Mouse (Mus musculus) intestine, embryonic 16.5 days (tissue): ENCODE results near the gene Gm10118. TPM values are rescaled to one million over a fixed set of nuclear protein-coding genes. Genes with fewer than 3 reads are reported as not detected.

Source experiments
- ATAC-seq: fragments of 200-750 bp; cut with Nextera tagmentation; 2 replicates; pipeline ENCODE4 v1.8.0; 2017; ENCODE audit warnings: moderate TSS enrichment, moderate library complexity
- H3K27ac ChIP-seq: fragments of 300-500 bp; sonication (generic); 2 replicates; pipeline ENCODE4 v1.5.1; 2014; ENCODE audit warnings: mild to moderate bottlenecking, low read length
- H3K27me3 ChIP-seq: fragments of 300-500 bp; sonication (generic); replicated peaks from 2 replicates; pipeline ENCODE4 v1.6.1; 2014; ENCODE audit warnings: low read length, control low read depth, mixed read lengths; ENCODE audit not compliant: control insufficient read depth, insufficient read depth
- H3K36me3 ChIP-seq: fragments of 300-500 bp; sonication (generic); 2 replicates; pipeline ENCODE4 v1.6.1; 2014; ENCODE audit warnings: low read length, control low read depth; ENCODE audit not compliant: control insufficient read depth, insufficient read depth
- H3K4me1 ChIP-seq: fragments of 300-500 bp; sonication (generic); 2 replicates; pipeline ENCODE4 v1.6.1; 2014; ENCODE audit warnings: low read length, control low read depth, mixed read lengths; ENCODE audit not compliant: control insufficient read depth, insufficient read depth
- H3K4me2 ChIP-seq: fragments of 300-500 bp; sonication (generic); 2 replicates; pipeline ENCODE4 v1.6.1; 2014; ENCODE audit warnings: low read depth, low read length, control low read depth
- H3K4me3 ChIP-seq: fragments of 300-500 bp; sonication (generic); 2 replicates; pipeline ENCODE4 v1.5.1; 2014; ENCODE audit warnings: mild to moderate bottlenecking, low read length
- H3K9ac ChIP-seq: fragments of 300-500 bp; sonication (generic); 2 replicates; pipeline ENCODE4 v1.6.1; 2014; ENCODE audit warnings: low read depth, low read length
- H3K9me3 ChIP-seq: fragments of 300-500 bp; sonication (generic); 2 replicates; pipeline ENCODE4 v1.6.1; 2016; ENCODE audit warnings: low read length, control low read depth; ENCODE audit not compliant: control insufficient read depth
- WGBS: fragments of 180-500 bp; shearing (Covaris S2); extraction: QIAGEN DNeasy Blood & Tissue Kit; methylation state at CpG from one replicate; pipeline ENCODE4 v1.1.7; 2014; 5-methylcytosine and 5-hydroxymethylcytosine counted together
- polyA plus RNA-seq: library from polyadenylated mRNA; unstranded; fragments of >200 nt; fragmentation: Nextera tagmentation; extraction: Ambion mirVana; gene quantifications from 2 replicates; pipeline ENCODE4 v1.2.1, GENCODE M21; 2015

Gm10118 gene
- polyA plus RNA-seq: 0.06 and 0.10 TPM in 2 replicates

GRCm38 (mm10) chr10:63927334-63927733, at the start of gene Gm10118:
Gene Gm10118 (minus strand): TSS chr10:63927434.
- ATAC-seq: no peak
- Histone ChIP-seq H3K4me3 (no peak within 1 kb of the TSS), H3K27ac (no peak within 1 kb of the TSS), H3K36me3 (no peaks in the 10 kb centered on the region), H3K27me3 (no peaks in the 10 kb centered on the region), H3K9ac (no peak within 1 kb of the TSS), H3K9me3 (no peaks in the 10 kb centered on the region), H3K4me2 (no peak within 1 kb of the TSS), H3K4me1 (no peaks in the 10 kb centered on the region)

GRCm38 (mm10) chr10:63972300-63972699, 45.1 kb upstream of the Gm10118 start:
- Histone ChIP-seq H3K27ac (no peak overlapping the region), H3K4me2 (no peak overlapping the region), H3K9me3 (no peaks in the 10 kb centered on the region), H3K4me3 (no peak overlapping the region), H3K9ac (no peak overlapping the region), H3K36me3 (no peaks in the 10 kb centered on the region), H3K4me1 (no peaks in the 10 kb centered on the region), H3K27me3 (no peaks in the 10 kb centered on the region)
- WGBS: 92% methylated on average over 2 of the region's 2 CpGs
- no peak for ATAC-seq

GRCm38 (mm10) chr10:63954308-63954930, 27.2 kb upstream of the Gm10118 start:
- Histone ChIP-seq H3K4me3 (no peak overlapping the region), H3K9me3 (no peaks in the 10 kb centered on the region), H3K36me3 (no peaks in the 10 kb centered on the region), H3K27ac (no peak overlapping the region), H3K9ac (no peak overlapping the region), H3K4me1 (no peaks in the 10 kb centered on the region), H3K4me2 (no peak overlapping the region), H3K27me3 (no peaks in the 10 kb centered on the region)
- WGBS: 19% methylated on average over 6 of the region's 7 CpGs
- no peak for ATAC-seq

GRCm38 (mm10) chr10:63951481-63951880, 24.2 kb upstream of the Gm10118 start:
- no peak overlapping the region for H3K27ac ChIP-seq
- no peak for ATAC-seq
- H3K4me1 ChIP-seq: no peaks in the 10 kb centered on the region

GRCm38 (mm10) chr10:63950867-63951266, 23.6 kb upstream of the Gm10118 start:
- no peak overlapping the region for H3K27ac ChIP-seq
- H3K9me3 ChIP-seq: no peaks in the 10 kb centered on the region
- H3K27me3 ChIP-seq: no peaks in the 10 kb centered on the region
- no peak for ATAC-seq
- no peaks in the 10 kb centered on the region for H3K4me1 ChIP-seq
- no peak overlapping the region for H3K4me2 ChIP-seq
- 49% methylated on average over 8 of the region's 8 CpGs for WGBS
- H3K36me3 ChIP-seq: no peaks in the 10 kb centered on the region
- H3K4me3 ChIP-seq: no peak overlapping the region
- H3K9ac ChIP-seq: no peak overlapping the region

More at GRCm38 (mm10) chr10:63951481-63951880, 24.2 kb upstream of the Gm10118 start:
- 94% methylated on average over 1 of the region's 1 CpGs for WGBS
- Histone ChIP-seq H3K4me3 (no peak overlapping the region), H3K36me3 (no peaks in the 10 kb centered on the region), H3K4me2 (no peak overlapping the region), H3K27me3 (no peaks in the 10 kb centered on the region), H3K9me3 (no peaks in the 10 kb centered on the region), H3K9ac (no peak overlapping the region)

GRCm38 (mm10) chr10:63947266-63947665, 20.0 kb upstream of the Gm10118 start:
- ATAC-seq: no peak
- WGBS: 79% methylated on average over 4 of the region's 4 CpGs
- Histone ChIP-seq H3K4me3 (no peak overlapping the region), H3K9ac (no peak overlapping the region), H3K27me3 (no peaks in the 10 kb centered on the region), H3K36me3 (no peaks in the 10 kb centered on the region), H3K27ac (no peak overlapping the region), H3K4me1 (no peaks in the 10 kb centered on the region), H3K9me3 (no peaks in the 10 kb centered on the region), H3K4me2 (no peak overlapping the region)

- no peaks in the 10 kb centered on the region for H3K9me3 ChIP-seq
- no peaks in the 10 kb centered on the region for H3K36me3 ChIP-seq
- no peak overlapping the region for H3K9ac ChIP-seq
- no peaks in the 10 kb centered on the region for H3K4me1 ChIP-seq
- no peaks in the 10 kb centered on the region for H3K27me3 ChIP-seq
- H3K4me3 ChIP-seq: no peak overlapping the region
- H3K27ac ChIP-seq: no peak overlapping the region
- H3K4me2 ChIP-seq: no peak overlapping the region
- 69% methylated on average over 3 of the region's 3 CpGs for WGBS
- no peak for ATAC-seq
These were observed 18.3 kb upstream of the Gm10118 start for GRCm38 (mm10) chr10:63945534-63945933.

- WGBS: 64% methylated on average over 5 of the region's 5 CpGs
- Histone ChIP-seq H3K9me3 (no peaks in the 10 kb centered on the region), H3K27ac (no peak overlapping the region), H3K4me3 (no peak overlapping the region), H3K4me1 (no peaks in the 10 kb centered on the region), H3K27me3 (no peaks in the 10 kb centered on the region), H3K4me2 (no peak overlapping the region), H3K9ac (no peak overlapping the region), H3K36me3 (no peaks in the 10 kb centered on the region)
- no peak for ATAC-seq
These were observed 6.7 kb upstream of the Gm10118 start for GRCm38 (mm10) chr10:63933946-63934345.

- H3K4me1 ChIP-seq: no peaks in the 10 kb centered on the region
These were observed 18.4 kb downstream of the Gm10118 start for GRCm38 (mm10) chr10:63908878-63909277.

GRCm38 (mm10) chr10:63899891-63900290, 27.3 kb downstream of the Gm10118 start:
- no peak for ATAC-seq
- H3K36me3 ChIP-seq: no peaks in the 10 kb centered on the region
- no peaks in the 10 kb centered on the region for H3K4me1 ChIP-seq
- no peaks in the 10 kb centered on the region for H3K9me3 ChIP-seq
- H3K27me3 ChIP-seq: no peaks in the 10 kb centered on the region
- H3K9ac ChIP-seq: no peak overlapping the region
- no peak overlapping the region for H3K27ac ChIP-seq
- no peak overlapping the region for H3K4me3 ChIP-seq
- H3K4me2 ChIP-seq: no peak overlapping the region

More at GRCm38 (mm10) chr10:63908878-63909277, 18.4 kb downstream of the Gm10118 start:
- no peak for ATAC-seq
- Histone ChIP-seq H3K4me2 (no peak overlapping the region), H3K4me3 (no peak overlapping the region), H3K27me3 (no peaks in the 10 kb centered on the region), H3K36me3 (no peaks in the 10 kb centered on the region), H3K9ac (no peak overlapping the region), H3K27ac (no peak overlapping the region), H3K9me3 (no peaks in the 10 kb centered on the region)
